ENCODE assay signal across 8 mouse cellular contexts in the genomic region with DNA sequence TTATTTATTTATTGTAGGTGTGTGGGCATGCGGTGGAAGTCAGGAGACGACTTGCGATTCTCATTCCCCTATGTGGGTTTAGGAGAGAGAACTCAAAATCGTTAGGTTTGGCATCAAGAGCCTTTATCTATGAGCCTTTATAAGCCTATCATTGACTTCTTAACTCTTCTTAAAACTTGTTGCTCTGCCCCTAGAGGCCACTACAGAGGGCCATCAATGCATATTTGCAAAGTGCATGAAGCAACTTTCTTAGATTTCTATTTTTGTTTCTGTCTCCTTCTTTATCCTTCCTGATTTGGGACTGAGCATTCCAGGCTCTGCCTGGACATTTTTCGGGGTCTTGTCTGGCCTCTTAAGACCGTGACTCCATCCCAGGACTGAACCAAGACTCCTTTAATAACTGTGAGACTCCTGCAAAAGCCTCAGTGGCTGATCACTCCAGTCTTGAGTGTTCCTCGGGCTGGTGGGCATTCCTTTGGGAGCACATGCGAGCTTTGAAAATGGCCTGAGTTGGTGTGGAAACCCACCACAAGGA. TPM values are rescaled to one million over a fixed set of nuclear protein-coding genes. Genes with fewer than 3 reads are reported as not detected.
DNase-seq lines count a peak whose midpoint lies in the region; ATAC-seq and TF ChIP-seq lines count a peak whose summit lies in the region.

No protein-coding gene starts in this region.

- H3K9ac ChIP-seq in heart, embryonic 13.5 days: peak overlapping the region; percentile 95
- peak overlapping the region; percentile 54 for H3K9ac ChIP-seq in MEL (ENCODE audit: control insufficient read depth, low read depth, low read length, poor library complexity, severe bottlenecking)
- H3K9ac ChIP-seq in forebrain, embryonic 15.5 days (replicated peaks): peak overlapping the region; percentile 70; the same call in 1 of the 2 replicates
- peak overlapping the region; percentile 91 for H3K9ac ChIP-seq in liver, embryonic 12.5 days

- H3K9me3 ChIP-seq in heart, embryonic 13.5 days: no peaks in the 10 kb centered on the region
- H3K9me3 ChIP-seq in MEL (replicated peaks; ENCODE audit: insufficient read depth, low read length): no peaks in the 10 kb centered on the region
- no peaks in the 10 kb centered on the region for H3K9me3 ChIP-seq in forebrain, embryonic 15.5 days
- no peaks in the 10 kb centered on the region for H3K9me3 ChIP-seq in liver, embryonic 12.5 days (replicated peaks)

- no peak for ATAC-seq in heart, embryonic 13.5 days (ENCODE audit: extremely low read depth, insufficient number of reproducible peaks, low FRiP score, low TSS enrichment)
- no peak for ATAC-seq in forebrain, embryonic 15.5 days (replicated peaks)
- peak; percentile 46 for ATAC-seq in liver, embryonic 12.5 days
- ATAC-seq in neutrophil, adult 5-6 weeks (ENCODE audit: extremely low read depth, insufficient number of reproducible peaks, low FRiP score, poor library complexity, severe bottlenecking): peak; percentile 57; the same call in 1 of the 2 replicates

- no peaks in the 10 kb centered on the region for H3K27me3 ChIP-seq in heart, embryonic 13.5 days (replicated peaks)
- H3K27me3 ChIP-seq in MEL (ENCODE audit: control insufficient read depth in 1 of 2, insufficient read depth in 2 of 2, low read length in 2 of 2): no peaks in the 10 kb centered on the region
- H3K27me3 ChIP-seq in forebrain, embryonic 15.5 days: no peaks in the 10 kb centered on the region
- H3K27me3 ChIP-seq in liver, embryonic 12.5 days (replicated peaks): no peaks in the 10 kb centered on the region

- peak overlapping the region; percentile 81 for H3K4me3 ChIP-seq in heart, embryonic 13.5 days
- H3K4me3 ChIP-seq in MEL (ENCODE audit: control insufficient read depth in 1 of 2, insufficient read depth in 1 of 2, low read depth in 2 of 2, low read length in 2 of 2): peak overlapping the region; percentile 75 to 86
- peak overlapping the region; percentile 65 for H3K4me3 ChIP-seq in forebrain, embryonic 15.5 days
- H3K4me3 ChIP-seq in liver, embryonic 12.5 days: peak overlapping the region; percentile 82

- no peak for TF ChIP-seq RAD21 in MEL (IDR thresholded peaks at IDR 0.05; ENCODE audit: low read depth, low read length)

- peaks cover 18% of the 10 kb centered on the region for H3K4me1 ChIP-seq in heart, embryonic 13.5 days
- peaks cover 7 to 14% of the 10 kb centered on the region in 2 experiments for H3K4me1 ChIP-seq in MEL (ENCODE audit: control insufficient read depth in 1 of 2, insufficient read depth in 2 of 2, low read length in 2 of 2)
- H3K4me1 ChIP-seq in forebrain, embryonic 15.5 days: peaks cover 13% of the 10 kb centered on the region
- peaks cover 23% of the 10 kb centered on the region for H3K4me1 ChIP-seq in liver, embryonic 12.5 days

- TF ChIP-seq POLR2A in MEL (IDR thresholded peaks at IDR 0.05; ENCODE audit: control insufficient read depth in 1 of 2, insufficient read depth in 1 of 2, low read depth in 1 of 2, low read length in 2 of 2, poor library complexity in 1 of 2): no peak

- H3K79me2 ChIP-seq in MEL (ENCODE audit: control insufficient read depth, insufficient read depth, low read length, poor library complexity): peaks cover 16% of the 10 kb centered on the region

- no peak for TF ChIP-seq EP300 in MEL (IDR thresholded peaks at IDR 0.05; ENCODE audit: low read depth in 1 of 2, low read length in 2 of 2)

- H3K27ac ChIP-seq in heart, embryonic 13.5 days (replicated peaks): peak overlapping the region; percentile 96
- no peak overlapping the region for H3K27ac ChIP-seq in MEL (ENCODE audit: control insufficient read depth, low read depth, low read length)
- H3K27ac ChIP-seq in forebrain, embryonic 15.5 days (replicated peaks): no peak overlapping the region
- H3K27ac ChIP-seq in liver, embryonic 12.5 days: peak overlapping the region; percentile 84

- TF ChIP-seq CTCF in MEL (IDR thresholded peaks at IDR 0.05 in 2 of 3, conservative IDR thresholded peaks at IDR 0.05 in 1 of 3; ENCODE audit: control insufficient read depth in 1 of 3, insufficient read depth in 1 of 3, low read depth in 2 of 3, low read length in 3 of 3, poor library complexity in 1 of 3, severe bottlenecking in 1 of 3): peak in 2 of 3 experiments; percentile 54 to 65; a peak in 4 of 6 replicates

- no peak for DNase-seq in heart, postnatal 10 days
- DNase-seq in MEL (ENCODE audit: low read depth, low spot score): peak; percentile 81
- DNase-seq in adrenal gland, adult (ENCODE audit: inconsistent age in 2 of 2, low spot score in 1 of 2): no peak
- no peak for DNase-seq in layer of hippocampus, adult 9-11 months

- peak overlapping the region; percentile 87 for H3K4me2 ChIP-seq in heart, embryonic 13.5 days
- H3K4me2 ChIP-seq in forebrain, embryonic 15.5 days (replicated peaks): peak overlapping the region; percentile 96
- H3K4me2 ChIP-seq in liver, embryonic 12.5 days: peak overlapping the region; percentile 82

- WGBS in heart, embryonic 13.5 days: 14% methylated on average over 8 of the region's 8 CpGs
- WGBS in forebrain, embryonic 15.5 days: 24% methylated on average over 8 of the region's 8 CpGs
- 18% methylated on average over 8 of the region's 8 CpGs for WGBS in liver, embryonic 12.5 days (ENCODE audit: insufficient replicate concordance)

- peaks cover 7% of the 10 kb centered on the region for H3K36me3 ChIP-seq in heart, embryonic 13.5 days
- peaks cover 0 to 14% of the 10 kb centered on the region in 2 experiments; a peak in 2 of 4 replicates for H3K36me3 ChIP-seq in MEL (ENCODE audit: control insufficient read depth in 1 of 2, insufficient read depth in 2 of 2, low read length in 2 of 2)
- H3K36me3 ChIP-seq in forebrain, embryonic 15.5 days: no peaks in the 10 kb centered on the region
- peaks cover 7% of the 10 kb centered on the region for H3K36me3 ChIP-seq in liver, embryonic 12.5 days

- intact Hi-C loops in heart, postnatal 10 days (cut with DNase I): loop anchor here (2.0 kb wide), 1 partner anchor 56 kb away; no protein-coding TSS in a partner anchor

TF ChIP-seq in MEL, 35 proteins besides CTCF, POLR2A, EP300 and RAD21:
- TF ChIP-seq GATA1 (IDR thresholded peaks at IDR 0.05; ENCODE audit: low read depth, low read length) (peak; percentile 44; the same call in 1 of the 2 replicates), MAX (IDR thresholded peaks at IDR 0.05; ENCODE audit: low read length) (no peak)
TF ChIP-seq in MEL: peak in this region for 1.

RNA-seq across cellular contexts. Expression of a gene that starts 0.4 kb away (rescaled TPM):
- polyA plus RNA-seq in heart, embryonic 13.5 days (2015; fragmentation: Nextera tagmentation; extraction: Ambion mirVana): 18.6 and 20.7 TPM in 2 replicates
- total RNA-seq in heart, postnatal 10 days (2021): 10 to 100 TPM; 19.8 to 21.5 TPM
- 18.3 and 22.3 TPM in 2 replicates for total RNA-seq in MEL (2012; rRNA removed)
- 10 to 100 TPM in 1 of 2 experiments, not detected in 1; 23.3 TPM for polyA plus RNA-seq in MEL (2012; ENCODE audit: insufficient read depth in 1 of 2, insufficient read length in 2 of 2, low read depth in 1 of 2, low replicate concordance in 2 of 2, missing spikeins in 1 of 2)
- polyA plus RNA-seq in forebrain, embryonic 15.5 days (2015; fragmentation: Nextera tagmentation; extraction: Ambion mirVana): 10.4 and 11.1 TPM in 2 replicates
- polyA plus RNA-seq in liver, embryonic 12.5 days (2016; fragmentation: Nextera tagmentation; extraction: Ambion mirVana): 17.4 and 17.7 TPM in 2 replicates
- 343 and 346 TPM in 2 replicates for total RNA-seq in neutrophil, adult 5-6 weeks (2017)

Comparison
In these comparisons a context has a peak if more than half of its experiments do, and no peak if none do; other contexts are left out.
1. ATAC-seq: peak in liver, embryonic 12.5 days (single experiment) and neutrophil, adult 5-6 weeks (single experiment); none in heart, embryonic 13.5 days (single experiment) and forebrain, embryonic 15.5 days (single experiment).
2. H3K27ac ChIP-seq: peak in heart, embryonic 13.5 days (single experiment) and liver, embryonic 12.5 days (single experiment); none in MEL (single experiment) and forebrain, embryonic 15.5 days (single experiment).
3. Peak in every context shown above with its lines, with median percentiles within 50 percentile points of each other: H3K4me2 ChIP-seq, H3K4me3 ChIP-seq and H3K9ac ChIP-seq.